Comparison of ENCODE assay signal across 8 mouse cellular contexts in genomic region chr3:79629416-79629730, GRCm38 (mm10). TPM values are rescaled to one million over a fixed set of nuclear protein-coding genes. Genes with fewer than 3 reads are reported as not detected.
DNase-seq lines count a peak whose midpoint lies in the region; ATAC-seq lines count a peak whose summit lies in the region.

Etfdh (minus strand) TSS chr3:79629500.

- WGBS in hindbrain, embryonic 16.5 days: 1% methylated on average over 11 of the region's 11 CpGs

- H3K4me2 ChIP-seq in hindbrain, embryonic 16.5 days (ENCODE audit: low read length): peak within 1 kb of the TSS; percentile 91

- H3K36me3 ChIP-seq in hindbrain, embryonic 16.5 days (ENCODE audit: control insufficient read depth, insufficient read depth, low read length): peaks cover 15% of the 10 kb centered on the region

- no peaks in the 10 kb centered on the region for H3K27me3 ChIP-seq in hindbrain, embryonic 16.5 days (replicated peaks; ENCODE audit: control insufficient read depth, insufficient read depth, low read length)

- peaks cover 3% of the 10 kb centered on the region; the same call in 1 of the 2 replicates for H3K9me3 ChIP-seq in hindbrain, embryonic 16.5 days (ENCODE audit: control insufficient read depth, low read length)

- H3K9ac ChIP-seq in hindbrain, embryonic 16.5 days (ENCODE audit: low read depth, low read length): peak within 1 kb of the TSS; percentile 79

- ATAC-seq in hindbrain, embryonic 16.5 days: peak; percentile 43

- no peak for DNase-seq in thymus, postnatal 0 days (ENCODE audit: low spot score)
- DNase-seq in thymus, postnatal 14 days: no peak
- peak; percentile 79 for DNase-seq in embryo, embryonic 10 days (ENCODE audit: low spot score)
- DNase-seq in gastrocnemius, postnatal 10 days: peak; percentile 79
- peak; percentile 18 to 41 for DNase-seq in left cerebral cortex, adult 18-20 months (ENCODE audit: low spot score in 2 of 2)
- DNase-seq in lung, postnatal 36 days: peak; percentile 67
- peak; percentile 47 for DNase-seq in right cerebral cortex, adult 18-20 months

- H3K4me3 ChIP-seq in hindbrain, embryonic 16.5 days (ENCODE audit: low read length): peak within 1 kb of the TSS; percentile 57

- H3K4me1 ChIP-seq in hindbrain, embryonic 16.5 days (ENCODE audit: control insufficient read depth, insufficient read depth, low read depth, low read length): peaks cover 9% of the 10 kb centered on the region; the same call in 1 of the 2 replicates

- peak within 1 kb of the TSS; percentile 80 for H3K27ac ChIP-seq in hindbrain, embryonic 16.5 days (ENCODE audit: low read depth, low read length)

RNA-seq across cellular contexts. Expression of gene Etfdh, which starts in this region (rescaled TPM):
- polyA plus RNA-seq in thymus, postnatal 0 days (2015; fragmentation: Nextera tagmentation; extraction: Ambion mirVana): 61.9 and 63.0 TPM in 2 replicates
- 10 to 100 TPM; 93.0 to 99.1 TPM for total RNA-seq in gastrocnemius, postnatal 10 days (2021)
- polyA plus RNA-seq in hindbrain, embryonic 16.5 days (2015; fragmentation: Nextera tagmentation; extraction: Ambion mirVana): 45.4 and 45.6 TPM in 2 replicates
- total RNA-seq in left cerebral cortex, adult 18-20 months (2021): 10 to 100 TPM; 22.2 to 24.7 TPM

Comparison
In these comparisons a context has a peak if more than half of its experiments do, and no peak if none do; other contexts are left out.
1. DNase-seq: peak in embryo, embryonic 10 days (single experiment), gastrocnemius, postnatal 10 days (single experiment), left cerebral cortex, adult 18-20 months (2 of 2), lung, postnatal 36 days (single experiment) and right cerebral cortex, adult 18-20 months (single experiment); none in thymus, postnatal 0 days (single experiment) and thymus, postnatal 14 days (single experiment).